Mouse (Mus musculus) small intestine, adult 2 months (tissue): Measurements from ENCODE around the gene Hc.

Experiments used
- CTCF ChIP-seq: fragments of 200-500 bp; IDR thresholded peaks from 2 replicates; pipeline ENCODE4 v1.5.1; 2012; ENCODE audit warnings: low read depth, mild to moderate bottlenecking, control low read depth, inconsistent platforms, low read length, moderate library complexity, mixed read lengths; ENCODE audit not compliant: insufficient replicate concordance, insufficient read length; ENCODE audit errors: extremely low read depth
- POLR2A ChIP-seq: fragments of 200-500 bp; IDR thresholded peaks from 2 replicates; pipeline ENCODE4 v1.6.1; 2012; ENCODE audit warnings: low read depth, mild to moderate bottlenecking, control low read depth, inconsistent platforms, low read length, moderate library complexity

DNA sequence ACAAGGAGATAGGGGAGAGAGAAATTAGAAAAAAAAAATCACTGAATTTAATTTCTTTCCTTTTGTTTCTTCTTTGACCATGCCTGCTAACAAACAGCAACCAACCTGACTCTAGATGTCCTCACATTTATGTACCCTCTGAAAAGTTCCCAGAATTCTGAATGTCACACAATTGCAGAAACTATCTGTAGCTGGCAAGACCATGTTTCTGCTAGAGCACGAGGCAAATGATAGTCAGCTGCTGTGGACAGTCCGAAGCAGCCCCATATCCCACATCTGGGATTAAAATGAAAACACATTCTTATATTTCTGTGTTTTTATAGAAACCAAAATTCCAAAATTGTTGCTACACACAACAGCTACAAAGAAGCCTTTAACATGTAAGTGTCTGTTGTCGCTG, 40.2 kb upstream of the Hc start, which contains the start of gene AI182371:
- TF ChIP-seq CTCF (no peak), POLR2A (no peak)
